Comparison of ENCODE assay signal across 8 mouse cellular contexts in genomic region chr8:114133050-114133509, GRCm38 (mm10). TPM values are rescaled to one million over a fixed set of nuclear protein-coding genes. Genes with fewer than 3 reads are reported as not detected.
DNase-seq lines count a peak whose midpoint lies in the region; ATAC-seq and TF ChIP-seq lines count a peak whose summit lies in the region.

No protein-coding gene starts in this region.

- H3K4me2 ChIP-seq in heart, embryonic 12.5 days = peak overlapping the region; percentile 91
- peak overlapping the region; percentile 72 for H3K4me2 ChIP-seq in limb, embryonic 15.5 days
- H3K4me2 ChIP-seq in stomach, embryonic 16.5 days (ENCODE audit: low read depth, low read length) = peak overlapping the region; percentile 84

- H3K9ac ChIP-seq in heart, embryonic 12.5 days = no peak overlapping the region
- H3K9ac ChIP-seq in limb, embryonic 15.5 days = no peak overlapping the region
- H3K9ac ChIP-seq in stomach, embryonic 16.5 days (ENCODE audit: low read length) = no peak overlapping the region

- DNase-seq in heart, adult 18-20 months = no peak
- DNase-seq in spleen, adult 2 months (ENCODE audit: low read depth in 1 of 2, low spot score in 2 of 2) = no peak
- DNase-seq in spleen, postnatal 36 days (ENCODE audit: low spot score in 2 of 2) = no peak
- DNase-seq in layer of hippocampus, adult 9-11 months = no peak
- DNase-seq in adrenal gland, postnatal 25 days = no peak

- no peaks in the 10 kb centered on the region for H3K36me3 ChIP-seq in heart, embryonic 12.5 days
- H3K36me3 ChIP-seq in spleen, adult 2 months (ENCODE audit: control insufficient read depth, insufficient read depth, low read length) = 0 out of 2 replicates have a peak, but pooled peaks cover 1% of the 10 kb centered on the region
- no peaks in the 10 kb centered on the region for H3K36me3 ChIP-seq in limb, embryonic 15.5 days
- H3K36me3 ChIP-seq in stomach, embryonic 16.5 days (ENCODE audit: control insufficient read depth, insufficient read depth, low read length) = no peaks in the 10 kb centered on the region

- ATAC-seq in heart, embryonic 12.5 days (ENCODE audit: insufficient number of reproducible peaks, low FRiP score) = no peak
- no peak for ATAC-seq in limb, embryonic 15.5 days (ENCODE audit: insufficient number of reproducible peaks, low FRiP score, low TSS enrichment, low read depth)
- no peak for ATAC-seq in stomach, embryonic 16.5 days (ENCODE audit: insufficient read depth, low FRiP score)

- H3K27me3 ChIP-seq in heart, embryonic 12.5 days (replicated peaks) = no peaks in the 10 kb centered on the region
- H3K27me3 ChIP-seq in spleen, adult 2 months (ENCODE audit: control insufficient read depth, insufficient read depth, low read length) = no peaks in the 10 kb centered on the region
- H3K27me3 ChIP-seq in limb, embryonic 15.5 days = no peaks in the 10 kb centered on the region
- no peaks in the 10 kb centered on the region for H3K27me3 ChIP-seq in stomach, embryonic 16.5 days (ENCODE audit: control insufficient read depth, insufficient read depth, low read length)

- no peak for TF ChIP-seq CTCF in spleen, adult 2 months (IDR thresholded peaks at IDR 0.05; ENCODE audit: extremely low read depth, insufficient read depth, insufficient read length, insufficient replicate concordance)

- no peak overlapping the region for H3K27ac ChIP-seq in heart, embryonic 12.5 days (ENCODE audit: poor library complexity, severe bottlenecking)
- H3K27ac ChIP-seq in spleen, adult 2 months (ENCODE audit: insufficient read depth, low read length) = no peak overlapping the region
- no peak overlapping the region for H3K27ac ChIP-seq in limb, embryonic 15.5 days
- no peak overlapping the region for H3K27ac ChIP-seq in stomach, embryonic 16.5 days (ENCODE audit: low read length)

- peak overlapping the region; percentile 70 for H3K4me3 ChIP-seq in heart, embryonic 12.5 days
- H3K4me3 ChIP-seq in spleen, adult 2 months (ENCODE audit: extremely low read depth, insufficient read depth, insufficient read length) = peak overlapping the region; percentile 70; the same call in 1 of the 2 replicates
- H3K4me3 ChIP-seq in limb, embryonic 15.5 days = peak overlapping the region; percentile 62
- peak overlapping the region; percentile 71 for H3K4me3 ChIP-seq in stomach, embryonic 16.5 days (replicated peaks; ENCODE audit: low read length)

- WGBS in heart, embryonic 12.5 days = 28% methylated on average over 14 of the region's 14 CpGs
- WGBS in spleen, adult 2 months = 31% methylated on average over 14 of the region's 14 CpGs
- WGBS in limb, embryonic 15.5 days = 28% methylated on average over 14 of the region's 14 CpGs
- 16% methylated on average over 14 of the region's 14 CpGs for WGBS in stomach, embryonic 16.5 days

- peaks cover 14% of the 10 kb centered on the region for H3K4me1 ChIP-seq in heart, embryonic 12.5 days (replicated peaks)
- H3K4me1 ChIP-seq in spleen, adult 2 months (ENCODE audit: control insufficient read depth, insufficient read depth, insufficient read length) = no peaks in the 10 kb centered on the region; the same call in 1 of the 2 replicates
- peaks cover 11% of the 10 kb centered on the region for H3K4me1 ChIP-seq in limb, embryonic 15.5 days
- H3K4me1 ChIP-seq in stomach, embryonic 16.5 days (ENCODE audit: control insufficient read depth, insufficient read depth, low read length) = peaks cover 6% of the 10 kb centered on the region

- no peak for TF ChIP-seq POLR2A in spleen, adult 2 months (IDR thresholded peaks at IDR 0.05; ENCODE audit: low read depth, low read length)

- H3K9me3 ChIP-seq in heart, embryonic 12.5 days (replicated peaks) = no peaks in the 10 kb centered on the region
- H3K9me3 ChIP-seq in limb, embryonic 15.5 days = no peaks in the 10 kb centered on the region
- no peaks in the 10 kb centered on the region for H3K9me3 ChIP-seq in stomach, embryonic 16.5 days (replicated peaks; ENCODE audit: control insufficient read depth, low read length)

RNA-seq across cellular contexts. Expression of gene Nudt7, which starts 0.3 kb away (rescaled TPM):
- 23.5 and 23.7 TPM in 2 replicates for polyA plus RNA-seq in heart, embryonic 12.5 days (2016; fragmentation: Nextera tagmentation; extraction: Ambion mirVana)
- total RNA-seq in heart, adult 18-20 months (2021) = 10 to 100 TPM; 95.8 to 98.7 TPM
- polyA plus RNA-seq in spleen, adult 2 months (2012; rRNA removed) = 3.4 and 3.7 TPM in 2 replicates
- polyA plus RNA-seq in limb, embryonic 15.5 days (2015; fragmentation: Nextera tagmentation; extraction: Ambion mirVana) = 13.9 and 14.8 TPM in 2 replicates
- polyA plus RNA-seq in stomach, embryonic 16.5 days (2015; fragmentation: Nextera tagmentation; extraction: Ambion mirVana) = 16.4 and 20.3 TPM in 2 replicates
- total RNA-seq in adrenal gland, postnatal 25 days (2021) = 59.8 and 63.5 TPM in 2 replicates
